8 mouse cellular contexts compared by ENCODE assay signal in the genomic region with DNA sequence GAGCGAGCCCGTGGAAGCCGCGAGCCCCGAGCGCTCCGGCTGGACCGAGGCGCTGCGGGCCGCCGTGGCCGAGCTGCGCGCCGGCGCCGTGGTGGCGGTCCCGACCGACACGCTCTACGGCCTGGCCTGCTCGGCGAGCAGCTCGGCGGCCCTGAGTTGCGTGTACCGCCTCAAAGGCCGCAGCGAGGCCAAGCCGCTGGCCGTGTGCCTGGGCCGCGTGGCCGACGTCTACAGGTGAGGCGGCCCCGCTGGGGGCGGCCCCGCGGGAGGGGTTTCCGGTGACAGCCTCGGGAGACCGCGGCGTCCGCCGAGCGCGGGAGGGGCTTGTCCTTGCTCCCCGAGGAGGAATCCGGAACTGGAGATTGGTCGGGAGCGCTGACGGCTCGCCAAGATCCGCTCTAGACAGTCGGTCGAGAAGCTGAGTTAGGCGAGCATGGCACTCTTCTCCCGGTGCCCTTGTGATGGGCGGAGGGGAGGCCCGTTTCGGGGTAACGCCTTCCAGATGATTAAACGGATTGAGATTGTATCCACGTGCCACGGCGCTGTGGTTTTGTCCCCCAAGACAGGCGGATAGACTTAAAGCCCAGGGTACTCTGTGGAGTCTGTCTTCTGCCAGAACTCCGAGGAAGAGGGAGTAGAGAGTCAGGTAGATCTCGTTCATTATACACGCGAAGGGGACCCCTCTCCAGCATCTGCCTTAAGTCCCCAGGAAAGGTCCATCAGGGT. TPM values are rescaled to one million over a fixed set of nuclear protein-coding genes. Genes with fewer than 3 reads are reported as not detected.
DNase-seq lines count a peak whose midpoint lies in the region; ATAC-seq and TF ChIP-seq lines count a peak whose summit lies in the region.

A gene (minus strand): TSS at position 264 of the 726 bp plus-strand sequence.

- peak; percentile 57 for ATAC-seq in forebrain, embryonic 11.5 days (replicated peaks; ENCODE audit: low FRiP score)
- ATAC-seq in heart, embryonic 15.5 days (replicated peaks; ENCODE audit: insufficient number of reproducible peaks, insufficient read depth, low FRiP score, low read depth) = peak; percentile 66
- peak; percentile 62 for ATAC-seq in liver, embryonic 14.5 days (ENCODE audit: insufficient read depth)
- ATAC-seq in stomach, embryonic 15.5 days (ENCODE audit: insufficient read depth, low FRiP score, low read depth) = peak; percentile 65

- H3K4me3 ChIP-seq in CH12.LX (replicated peaks in 1 of 3; ENCODE audit: low read depth in 2 of 3, low read length in 2 of 3, poor library complexity in 1 of 3) = peak within 1 kb of the TSS; percentile 89 to 94 (median 89)
- H3K4me3 ChIP-seq in forebrain, embryonic 11.5 days (ENCODE audit: low read depth, low read length) = peak within 1 kb of the TSS; percentile 99
- peak within 1 kb of the TSS; percentile 80 for H3K4me3 ChIP-seq in heart, embryonic 15.5 days
- peak within 1 kb of the TSS; percentile 82 to 93 for H3K4me3 ChIP-seq in liver, embryonic 14.5 days (ENCODE audit: insufficient read depth in 1 of 2, low read depth in 2 of 2, low read length in 2 of 2)
- H3K4me3 ChIP-seq in stomach, embryonic 15.5 days (replicated peaks) = peak within 1 kb of the TSS; percentile 98

- no peak for TF ChIP-seq RAD21 in CH12.LX (IDR thresholded peaks at IDR 0.05; ENCODE audit: low read depth, low read length)

- dilution Hi-C loops in CH12.LX (cut with MboI; ENCODE audit: extremely low pct_ligation_motif_present, extremely low pct_unique_long_range_greater_than_20kb, low sequenced_read_pairs) = no loop called here

- peaks cover 4 to 35% of the 10 kb centered on the region in 2 experiments for H3K4me1 ChIP-seq in CH12.LX (ENCODE audit: control insufficient read depth in 1 of 2, insufficient read depth in 2 of 2)
- H3K4me1 ChIP-seq in forebrain, embryonic 11.5 days (replicated peaks; ENCODE audit: control insufficient read depth, insufficient read depth, low read length) = peaks cover 16% of the 10 kb centered on the region; the same call in 1 of the 2 replicates
- H3K4me1 ChIP-seq in heart, embryonic 15.5 days (replicated peaks) = peaks cover 24% of the 10 kb centered on the region
- H3K4me1 ChIP-seq in liver, embryonic 14.5 days (replicated peaks; ENCODE audit: control insufficient read depth in 2 of 2, insufficient read depth in 2 of 2, low read length in 1 of 2) = peaks cover 8 to 14% of the 10 kb centered on the region in 2 experiments
- H3K4me1 ChIP-seq in stomach, embryonic 15.5 days = peaks cover 22% of the 10 kb centered on the region

- WGBS in forebrain, embryonic 11.5 days = under 1% methylated on average over 74 of the region's 75 CpGs
- under 1% methylated on average over 74 of the region's 75 CpGs for WGBS in heart, embryonic 15.5 days
- under 1% methylated on average over 75 of the region's 75 CpGs for WGBS in liver, embryonic 14.5 days (ENCODE audit: insufficient replicate concordance)
- WGBS in stomach, embryonic 15.5 days = under 1% methylated on average over 75 of the region's 75 CpGs

- H3K27ac ChIP-seq in CH12.LX (ENCODE audit: insufficient read depth, low read depth) = peak within 1 kb of the TSS; percentile 63
- H3K27ac ChIP-seq in forebrain, embryonic 11.5 days (ENCODE audit: low read depth, low read length) = peak within 1 kb of the TSS; percentile 90
- H3K27ac ChIP-seq in heart, embryonic 15.5 days = peak within 1 kb of the TSS; percentile 89
- peak within 1 kb of the TSS; percentile 56 for H3K27ac ChIP-seq in liver, embryonic 14.5 days
- peak within 1 kb of the TSS; percentile 94 for H3K27ac ChIP-seq in stomach, embryonic 15.5 days

- peaks cover 37% of the 10 kb centered on the region for H3K79me2 ChIP-seq in CH12.LX (replicated peaks; ENCODE audit: control insufficient read depth, extremely low read depth, insufficient read depth, poor library complexity, severe bottlenecking)

- no peak for TF ChIP-seq CTCF in CH12.LX (conservative IDR thresholded peaks at IDR 0.05 in 1 of 2, IDR thresholded peaks at IDR 0.05 in 1 of 2; ENCODE audit: low read depth in 2 of 2, low read length in 2 of 2)
- TF ChIP-seq CTCF in liver, embryonic 14.5 days (IDR thresholded peaks at IDR 0.05; ENCODE audit: low read depth) = no peak

- peak within 1 kb of the TSS; percentile 81 for H3K9ac ChIP-seq in CH12.LX (ENCODE audit: insufficient read depth, low read depth)
- peak within 1 kb of the TSS; percentile 79 for H3K9ac ChIP-seq in forebrain, embryonic 11.5 days (ENCODE audit: low read length)
- H3K9ac ChIP-seq in heart, embryonic 15.5 days = peak within 1 kb of the TSS; percentile 83
- H3K9ac ChIP-seq in liver, embryonic 14.5 days (replicated peaks) = peak within 1 kb of the TSS; percentile 81
- H3K9ac ChIP-seq in stomach, embryonic 15.5 days = peak within 1 kb of the TSS; percentile 76

- TF ChIP-seq EP300 in CH12.LX (IDR thresholded peaks at IDR 0.05; ENCODE audit: low read length) = no peak
- no peak for TF ChIP-seq EP300 in liver, embryonic 14.5 days (IDR thresholded peaks at IDR 0.05; ENCODE audit: low read depth)

- H3K27me3 ChIP-seq in CH12.LX (replicated peaks) = no peaks in the 10 kb centered on the region
- no peaks in the 10 kb centered on the region for H3K27me3 ChIP-seq in forebrain, embryonic 11.5 days (ENCODE audit: control insufficient read depth, insufficient read depth, low read length)
- H3K27me3 ChIP-seq in heart, embryonic 15.5 days = no peaks in the 10 kb centered on the region
- H3K27me3 ChIP-seq in liver, embryonic 14.5 days (ENCODE audit: control insufficient read depth, insufficient read depth, low read length) = no peaks in the 10 kb centered on the region
- H3K27me3 ChIP-seq in stomach, embryonic 15.5 days (replicated peaks) = no peaks in the 10 kb centered on the region

- H3K4me2 ChIP-seq in CH12.LX (ENCODE audit: insufficient read depth, low read depth, poor library complexity, severe bottlenecking) = peak within 1 kb of the TSS; percentile 87
- peak within 1 kb of the TSS; percentile 80 for H3K4me2 ChIP-seq in forebrain, embryonic 11.5 days (ENCODE audit: low read depth, low read length, severe bottlenecking)
- peak within 1 kb of the TSS; percentile 82 for H3K4me2 ChIP-seq in heart, embryonic 15.5 days
- H3K4me2 ChIP-seq in liver, embryonic 14.5 days (ENCODE audit: low read depth) = peak within 1 kb of the TSS; percentile 97
- H3K4me2 ChIP-seq in stomach, embryonic 15.5 days = peak within 1 kb of the TSS; percentile 81

- H3K9me3 ChIP-seq in CH12.LX (replicated peaks; ENCODE audit: low read length) = no peaks in the 10 kb centered on the region
- no peaks in the 10 kb centered on the region for H3K9me3 ChIP-seq in forebrain, embryonic 11.5 days (ENCODE audit: control insufficient read depth, low read length)
- no peaks in the 10 kb centered on the region for H3K9me3 ChIP-seq in heart, embryonic 15.5 days (replicated peaks)
- H3K9me3 ChIP-seq in liver, embryonic 14.5 days (ENCODE audit: control insufficient read depth, low read length) = no peaks in the 10 kb centered on the region
- H3K9me3 ChIP-seq in stomach, embryonic 15.5 days = no peaks in the 10 kb centered on the region

- peaks cover 28 to 55% of the 10 kb centered on the region in 2 experiments for H3K36me3 ChIP-seq in CH12.LX (replicated peaks in 1 of 2; ENCODE audit: control insufficient read depth in 1 of 2, insufficient read depth in 1 of 2, low read length in 1 of 2)
- H3K36me3 ChIP-seq in forebrain, embryonic 11.5 days (ENCODE audit: control insufficient read depth, insufficient read depth, low read length) = no peaks in the 10 kb centered on the region
- peaks cover 19% of the 10 kb centered on the region; the same call in 1 of the 2 replicates for H3K36me3 ChIP-seq in heart, embryonic 15.5 days
- H3K36me3 ChIP-seq in liver, embryonic 14.5 days (replicated peaks; ENCODE audit: control insufficient read depth, insufficient read depth, low read depth) = peaks cover 20% of the 10 kb centered on the region
- peaks cover 25% of the 10 kb centered on the region for H3K36me3 ChIP-seq in stomach, embryonic 15.5 days

- in situ Hi-C loops in CH12.LX (cut with MboI; ENCODE audit: low pct_ligation_motif_present, low pct_unique_long_range_greater_than_20kb, low sequenced_read_pairs) = loop anchor here (10.0 kb wide), 1 partner anchor 54 kb away; no protein-coding TSS in a partner anchor

- TF ChIP-seq POLR2A in CH12.LX (IDR thresholded peaks at IDR 0.05; ENCODE audit: low read depth, low read length) = peak; percentile 67

- peak; percentile 68 for DNase-seq in CH12.LX (ENCODE audit: extremely low read depth)
- peak; percentile 47 for DNase-seq in c-Kit-positive CD71-negative TER-119-negative erythroid progenitor cells, embryonic 14.5 days (ENCODE audit: low read depth)
- DNase-seq in forebrain, embryonic 11.5 days (ENCODE audit: low spot score) = peak; percentile 82
- DNase-seq in kidney, postnatal 14 days = peak; percentile 91
- peak; percentile 47 to 51 (median 50) for DNase-seq in liver, embryonic 14.5 days (ENCODE audit: low read depth in 3 of 3, low spot score in 3 of 3)
- peak; percentile 38 to 55 for DNase-seq in natural killer cell, adult 2 months (ENCODE audit: low spot score in 2 of 2)

TF ChIP-seq in CH12.LX, 34 proteins besides CTCF, POLR2A, EP300 and RAD21 (continues in another document):
- TF ChIP-seq BHLHE40 (IDR thresholded peaks at IDR 0.05; ENCODE audit: low read depth, low read length) (no peak), ZMIZ1 (IDR thresholded peaks at IDR 0.05; ENCODE audit: low read depth, low read length) (peak; percentile 79; the same call in 1 of the 2 replicates), CHD1 (IDR thresholded peaks at IDR 0.05; ENCODE audit: low read depth, low read length) (no peak), POLR2AphosphoS2 (IDR thresholded peaks at IDR 0.05; ENCODE audit: low read depth, low read length) (no peak), MAFK (IDR thresholded peaks at IDR 0.05; ENCODE audit: insufficient replicate concordance, low read length) (no peak), RCOR1 (conservative IDR thresholded peaks at IDR 0.05; ENCODE audit: low read depth, low read length) (no peak), IRF4 (IDR thresholded peaks at IDR 0.05; ENCODE audit: low read depth, low read length) (0 out of 2 replicates have a peak, but pooled peaks have one; percentile 9), ZNF384 (IDR thresholded peaks at IDR 0.05; ENCODE audit: low read depth, low read length) (no peak), TBP (conservative IDR thresholded peaks at IDR 0.05; ENCODE audit: low read depth, low read length) (no peak), ZC3H11A (IDR thresholded peaks at IDR 0.05; ENCODE audit: low read depth, low read length) (no peak), USF1 (IDR thresholded peaks at IDR 0.05; ENCODE audit: low read depth, low read length) (no peak)

RNA-seq across cellular contexts. Expression of the gene that starts here (rescaled TPM):
- total RNA-seq in CH12.LX (2012; rRNA removed) = 29.0 and 32.0 TPM in 2 replicates
- 22.6 and 28.5 TPM in 2 replicates for total RNA-seq in CH12.LX (2014; rRNA removed)
- polyA plus RNA-seq in CH12.LX (2012; ENCODE audit: insufficient read length, low read depth) = 16.7 and 20.4 TPM in 2 replicates
- 49.5 and 51.7 TPM in 2 replicates for polyA plus RNA-seq in forebrain, embryonic 11.5 days (2014; fragmentation: Nextera tagmentation; extraction: Ambion mirVana)
- 40.3 and 43.9 TPM in 2 replicates for polyA plus RNA-seq in heart, embryonic 15.5 days (2015; fragmentation: Nextera tagmentation; extraction: Ambion mirVana)
- polyA plus RNA-seq in liver, embryonic 14.5 days (2012; rRNA removed) = 10.6 and 11.9 TPM in 2 replicates
- polyA plus RNA-seq in liver, embryonic 14.5 days (2014; fragmentation: Nextera tagmentation; extraction: Ambion mirVana) = 15.2 and 15.4 TPM in 2 replicates
- 60.5 and 63.3 TPM in 2 replicates for polyA plus RNA-seq in stomach, embryonic 15.5 days (2015; fragmentation: Nextera tagmentation; extraction: Ambion mirVana)

Comparison
In these comparisons a context has a peak if more than half of its experiments do, and no peak if none do; other contexts are left out.
1. Peak in every context shown above with its lines: DNase-seq, ATAC-seq, H3K4me3 ChIP-seq and H3K27ac ChIP-seq.